Mouse (Mus musculus): ENCODE results near the gene Erich4. TPM values are rescaled to one million over a fixed set of nuclear protein-coding genes. Genes with fewer than 3 reads are reported as not detected.
A peak's percentile ranks its signal among the peaks of the same experiment; 100 is the strongest.

Erich4 gene
- polyA plus RNA-seq, 1 experiment from 2014 or later: not detected

- WGBS: 92% methylated on average over 5 of the region's 5 CpGs
- Histone ChIP-seq H3K4me1 (peaks cover 9% of the 10 kb centered on the region), H3K27me3 (no peaks in the 10 kb centered on the region), H3K9me3 (no peaks in the 10 kb centered on the region), H3K27ac (replicated peaks) (no peak overlapping the region), H3K9ac (replicated peaks) (no peak overlapping the region), H3K36me3 (peaks cover 2% of the 10 kb centered on the region; the same call in 1 of the 2 replicates), H3K4me3 (peak overlapping the region; percentile 62; the same call in 1 of the 2 replicates), H3K4me2 (replicated peaks) (peak overlapping the region; percentile 52; the same call in 1 of the 2 replicates)
- no peak for ATAC-seq (replicated peaks)
These were observed 4.4 kb upstream of the Erich4 start for GRCm38 (mm10) chr7:25620101-25620500.

GRCm38 (mm10) chr7:25619722-25619991, 4.0 kb upstream of the Erich4 start:
- Histone ChIP-seq H3K4me3 (peak overlapping the region; percentile 62), H3K27ac (replicated peaks) (no peak overlapping the region), H3K9ac (replicated peaks) (peak overlapping the region; percentile 41), H3K36me3 (peaks cover 2% of the 10 kb centered on the region; the same call in 1 of the 2 replicates), H3K9me3 (no peaks in the 10 kb centered on the region), H3K27me3 (no peaks in the 10 kb centered on the region), H3K4me1 (peaks cover 9% of the 10 kb centered on the region), H3K4me2 (replicated peaks) (peak overlapping the region; percentile 52)
- ATAC-seq (replicated peaks): no peak
- WGBS: 22% methylated on average over 5 of the region's 5 CpGs

GRCm38 (mm10) chr7:25618865-25619721, 3.4 kb upstream of the Erich4 start, which contains the start of gene Dmac2:
TSS of gene Dmac2 (plus strand) at chr7:25619414.
- Histone ChIP-seq H3K4me3 (peak within 1 kb of the TSS; percentile 62), H3K9ac (replicated peaks) (peak within 1 kb of the TSS; percentile 41), H3K27me3 (no peaks in the 10 kb centered on the region), H3K27ac (replicated peaks) (0 out of 2 replicates have a peak within 1 kb of the TSS, but pooled peaks have one; percentile 9), H3K9me3 (no peaks in the 10 kb centered on the region), H3K36me3 (peaks cover 2% of the 10 kb centered on the region; the same call in 1 of the 2 replicates), H3K4me1 (peaks cover 9% of the 10 kb centered on the region), H3K4me2 (replicated peaks) (peak within 1 kb of the TSS; percentile 52)
- ATAC-seq (replicated peaks): peak; percentile 95
- WGBS: under 1% methylated on average over 53 of the region's 53 CpGs

DNA sequence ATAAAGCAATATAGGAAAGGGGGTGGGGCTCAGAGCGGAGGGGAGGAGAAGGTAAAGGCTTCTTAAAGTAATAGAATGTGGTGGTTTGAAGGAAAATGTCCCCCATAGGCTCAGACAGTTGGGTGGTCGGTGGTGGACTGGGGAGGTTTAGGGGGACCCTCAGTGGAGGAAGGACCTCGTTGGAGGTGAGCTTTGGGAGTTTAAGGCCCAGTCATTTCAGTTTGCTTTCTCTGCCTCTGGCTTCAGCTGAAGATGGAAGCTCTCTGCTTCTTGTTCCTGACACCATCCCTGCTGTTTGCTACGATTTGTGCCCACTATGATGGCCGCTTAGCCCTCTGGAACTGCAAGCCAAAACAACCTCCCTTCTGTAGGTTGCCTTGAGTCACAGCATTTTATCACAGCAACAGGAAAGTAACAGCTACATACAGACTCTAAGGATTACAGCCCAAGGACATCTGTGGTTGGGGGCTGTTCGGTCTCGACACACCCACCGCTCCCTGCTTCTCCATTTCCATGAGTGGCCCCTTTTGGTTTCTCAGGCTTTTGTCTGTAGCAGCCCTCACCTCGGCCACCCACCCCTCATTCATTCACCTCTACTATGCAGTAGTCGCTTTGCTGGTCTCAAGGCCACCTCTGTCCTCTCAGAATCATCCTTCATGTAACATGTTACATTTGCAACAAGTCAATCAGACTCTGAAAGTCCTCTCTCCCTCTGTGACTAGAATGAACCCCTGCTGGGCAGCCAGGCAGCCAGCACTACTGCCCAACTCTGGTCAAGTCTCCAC, 1.9 kb upstream of the Erich4 start:
- no peak for ATAC-seq (replicated peaks)
- H3K36me3 ChIP-seq: peaks cover 2% of the 10 kb centered on the region; the same call in 1 of the 2 replicates
- H3K4me3 ChIP-seq: no peak overlapping the region
- H3K9ac ChIP-seq (replicated peaks): no peak overlapping the region
- H3K4me1 ChIP-seq: peaks cover 9% of the 10 kb centered on the region
- H3K4me2 ChIP-seq (replicated peaks): no peak overlapping the region
- H3K27me3 ChIP-seq: no peaks in the 10 kb centered on the region
- no peaks in the 10 kb centered on the region for H3K9me3 ChIP-seq
- WGBS: 83% methylated on average over 10 of the region's 10 CpGs
- H3K27ac ChIP-seq (replicated peaks): no peak overlapping the region

DNA sequence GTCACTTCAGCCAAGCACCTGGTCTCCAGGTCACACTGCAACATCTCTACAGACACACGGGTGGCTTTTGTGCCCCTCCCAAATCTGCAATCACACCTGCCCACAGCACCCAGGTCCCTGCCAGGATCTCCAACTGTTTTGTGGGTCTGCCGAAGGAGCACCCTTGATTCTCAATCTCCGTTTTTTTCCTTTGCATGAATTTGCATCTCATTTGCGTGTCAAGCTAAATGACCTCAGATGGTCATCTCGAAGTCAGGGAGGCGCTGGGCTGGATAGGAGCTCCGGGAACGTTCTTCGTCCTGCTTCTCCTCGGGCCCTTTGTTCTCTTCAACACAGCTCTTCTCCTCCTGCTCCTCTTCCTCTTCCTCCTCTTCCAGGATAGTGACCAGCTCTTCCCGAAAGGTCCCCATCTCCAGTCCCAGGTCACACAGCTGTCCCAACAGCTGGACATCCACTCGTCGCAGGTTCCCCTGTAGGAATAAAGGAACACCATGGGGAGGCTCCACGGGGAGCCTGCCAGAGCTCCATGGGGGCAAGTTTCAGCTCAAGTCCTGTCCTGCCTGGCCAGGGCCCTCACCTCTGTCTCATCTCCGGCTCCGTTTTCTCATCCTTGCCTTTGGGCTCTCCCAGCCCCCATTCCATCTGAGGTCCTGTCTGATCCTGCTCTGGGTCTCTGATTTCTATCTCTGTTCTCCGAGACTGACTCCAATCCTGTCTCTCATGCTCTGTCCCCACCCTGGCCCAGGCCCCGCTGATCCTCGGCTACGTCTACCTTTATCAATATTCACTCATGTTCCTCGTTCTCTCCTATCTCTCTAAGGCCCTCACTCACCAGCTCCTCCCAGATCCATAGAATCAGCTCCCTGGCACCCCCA, 624 bp downstream of the Erich4 start:
- Histone ChIP-seq H3K27ac (replicated peaks) (no peak overlapping the region), H3K36me3 (no peaks in the 10 kb centered on the region), H3K4me3 (no peak overlapping the region), H3K4me2 (replicated peaks) (no peak overlapping the region), H3K9ac (replicated peaks) (no peak overlapping the region), H3K9me3 (no peaks in the 10 kb centered on the region), H3K27me3 (no peaks in the 10 kb centered on the region), H3K4me1 (peaks cover 9% of the 10 kb centered on the region)
- WGBS: 71% methylated on average over 21 of the region's 21 CpGs
- ATAC-seq (replicated peaks): no peak

- no peak for ATAC-seq (replicated peaks)
- H3K9ac ChIP-seq (replicated peaks): no peak overlapping the region
- 83% methylated on average over 5 of the region's 5 CpGs for WGBS
- H3K4me3 ChIP-seq: no peak overlapping the region
- no peaks in the 10 kb centered on the region for H3K9me3 ChIP-seq
- H3K4me2 ChIP-seq (replicated peaks): no peak overlapping the region
- H3K27ac ChIP-seq (replicated peaks): no peak overlapping the region
- H3K4me1 ChIP-seq: peaks cover 4% of the 10 kb centered on the region
- H3K36me3 ChIP-seq: no peaks in the 10 kb centered on the region
- H3K27me3 ChIP-seq: no peaks in the 10 kb centered on the region
These were observed 1.6 kb downstream of the Erich4 start for GRCm38 (mm10) chr7:25614086-25614485.

DNA sequence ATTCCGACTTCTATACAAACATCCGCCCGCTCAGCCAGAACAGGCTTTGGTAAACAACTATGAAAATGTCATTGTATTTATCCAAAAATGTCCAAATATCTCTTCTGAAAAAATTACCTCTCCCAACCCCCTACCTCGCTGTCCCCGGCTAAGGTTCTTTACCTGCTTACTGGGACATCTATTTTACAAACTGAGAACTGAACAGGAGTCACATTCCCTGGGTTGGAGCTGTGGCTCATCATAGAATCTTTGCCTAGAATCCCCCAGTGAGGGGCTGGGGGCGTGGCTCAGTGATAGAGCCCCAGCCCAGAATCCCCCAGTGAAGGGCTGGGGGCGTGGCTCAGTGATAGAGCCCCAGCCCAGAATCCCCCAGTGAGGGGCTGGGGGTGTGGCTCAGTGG, 4.2 kb downstream of the Erich4 start:
- H3K9me3 ChIP-seq: no peaks in the 10 kb centered on the region
- H3K9ac ChIP-seq (replicated peaks): no peak overlapping the region
- H3K4me3 ChIP-seq: no peak overlapping the region
- H3K27ac ChIP-seq (replicated peaks): no peak overlapping the region
- ATAC-seq (replicated peaks): no peak
- H3K36me3 ChIP-seq: no peaks in the 10 kb centered on the region
- no peaks in the 10 kb centered on the region for H3K4me1 ChIP-seq
- H3K4me2 ChIP-seq (replicated peaks): no peak overlapping the region
- WGBS: 45% methylated on average over 7 of the region's 7 CpGs
- H3K27me3 ChIP-seq: no peaks in the 10 kb centered on the region

GRCm38 (mm10) chr7:25610056-25610455, 5.6 kb downstream of the Erich4 start:
- H3K4me3 ChIP-seq: no peak overlapping the region
- H3K4me2 ChIP-seq (replicated peaks): no peak overlapping the region
- no peak overlapping the region for H3K27ac ChIP-seq (replicated peaks)
- 36% methylated on average over 6 of the region's 6 CpGs for WGBS
- H3K27me3 ChIP-seq: no peaks in the 10 kb centered on the region
- H3K4me1 ChIP-seq: no peaks in the 10 kb centered on the region
- no peak for ATAC-seq (replicated peaks)
- no peaks in the 10 kb centered on the region for H3K9me3 ChIP-seq
- H3K9ac ChIP-seq (replicated peaks): no peak overlapping the region
- no peaks in the 10 kb centered on the region for H3K36me3 ChIP-seq

DNA sequence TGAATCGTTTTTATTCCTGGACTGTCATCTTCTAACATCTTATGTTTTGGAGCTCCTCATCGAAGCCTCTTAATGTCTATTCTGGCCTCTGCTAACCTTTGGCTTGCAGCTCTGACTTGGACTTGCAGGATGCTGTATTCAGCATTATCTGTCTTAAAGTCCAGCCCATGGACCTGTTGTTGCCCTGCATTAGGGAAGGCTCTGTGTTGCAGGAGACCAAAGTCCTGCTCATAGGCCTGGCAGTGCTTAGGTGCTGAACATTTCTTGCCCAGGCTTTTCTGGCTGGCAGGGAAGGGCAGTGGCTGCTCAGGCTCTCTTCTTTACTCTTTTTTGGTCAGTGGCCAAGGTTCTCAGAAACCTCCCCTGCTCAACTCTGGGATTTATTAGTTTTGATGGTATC, 8.5 kb downstream of the Erich4 start:
- 83% methylated on average over 2 of the region's 2 CpGs for whole genome bisulfite sequencing
- Histone ChIP-seq H3K36me3 (no peaks in the 10 kb centered on the region), H3K9me3 (no peaks in the 10 kb centered on the region), H3K4me2 (replicated peaks) (no peak overlapping the region), H3K4me3 (no peak overlapping the region), H3K27ac (replicated peaks) (no peak overlapping the region), H3K9ac (replicated peaks) (no peak overlapping the region), H3K27me3 (no peaks in the 10 kb centered on the region), H3K4me1 (no peaks in the 10 kb centered on the region)
- ATAC-seq (replicated peaks): no peak

GRCm38 (mm10) chr7:25606625-25607063, 9.0 kb downstream of the Erich4 start:
- 87% methylated on average over 4 of the region's 4 CpGs for WGBS
- H3K4me1 ChIP-seq: no peaks in the 10 kb centered on the region
- no peaks in the 10 kb centered on the region for H3K27me3 ChIP-seq
- no peak for ATAC-seq (replicated peaks)
- H3K27ac ChIP-seq (replicated peaks): no peak overlapping the region
- H3K4me3 ChIP-seq: no peak overlapping the region
- no peak overlapping the region for H3K4me2 ChIP-seq (replicated peaks)
- H3K9me3 ChIP-seq: no peaks in the 10 kb centered on the region
- H3K36me3 ChIP-seq: no peaks in the 10 kb centered on the region
- no peak overlapping the region for H3K9ac ChIP-seq (replicated peaks)

- Histone ChIP-seq H3K27me3 (no peaks in the 10 kb centered on the region), H3K27ac (replicated peaks) (no peak overlapping the region), H3K4me3 (no peak overlapping the region), H3K9ac (replicated peaks) (no peak overlapping the region), H3K4me1 (no peaks in the 10 kb centered on the region), H3K9me3 (no peaks in the 10 kb centered on the region), H3K36me3 (no peaks in the 10 kb centered on the region), H3K4me2 (replicated peaks) (no peak overlapping the region)
- 87% methylated on average over 16 of the region's 16 CpGs for WGBS
- ATAC-seq (replicated peaks): no peak
These were observed 14.3 kb downstream of the Erich4 start for GRCm38 (mm10) chr7:25601346-25601745.

All from forebrain, embryonic 15.5 days (tissue).